Mouse (Mus musculus) CD4-positive, CD25-positive, alpha-beta regulatory T cell, adult 2 months (primary cell): Measurements from ENCODE around the gene Washc4.

Experiments used
- DNase-seq: peaks from one replicate; pipeline ENCODE4 v3.0.0-alpha.2; 2012; ENCODE audit warnings: low read depth, low spot score

Washc4 gene

DNA sequence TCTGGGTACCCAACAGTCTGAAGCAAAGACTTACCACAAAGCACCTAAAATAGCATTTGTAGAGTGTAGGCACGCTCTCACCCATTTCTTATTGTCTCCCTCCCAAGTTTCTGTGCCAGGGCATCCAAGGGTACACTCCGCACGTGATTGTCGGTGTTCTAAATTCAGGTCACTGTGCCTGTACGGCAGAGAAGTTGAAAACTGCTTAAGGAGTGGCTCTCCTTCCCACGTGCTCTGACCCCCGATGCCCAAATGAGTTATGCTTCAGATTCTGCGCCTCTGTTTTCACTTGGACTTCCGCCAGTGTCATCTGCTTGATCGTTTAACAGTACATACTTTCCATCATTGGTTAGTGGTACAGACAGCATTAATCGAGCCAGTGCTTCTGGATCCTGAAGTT lies 57.1 kb downstream of the Washc4 start:
- DNase-seq: no peak

DNA sequence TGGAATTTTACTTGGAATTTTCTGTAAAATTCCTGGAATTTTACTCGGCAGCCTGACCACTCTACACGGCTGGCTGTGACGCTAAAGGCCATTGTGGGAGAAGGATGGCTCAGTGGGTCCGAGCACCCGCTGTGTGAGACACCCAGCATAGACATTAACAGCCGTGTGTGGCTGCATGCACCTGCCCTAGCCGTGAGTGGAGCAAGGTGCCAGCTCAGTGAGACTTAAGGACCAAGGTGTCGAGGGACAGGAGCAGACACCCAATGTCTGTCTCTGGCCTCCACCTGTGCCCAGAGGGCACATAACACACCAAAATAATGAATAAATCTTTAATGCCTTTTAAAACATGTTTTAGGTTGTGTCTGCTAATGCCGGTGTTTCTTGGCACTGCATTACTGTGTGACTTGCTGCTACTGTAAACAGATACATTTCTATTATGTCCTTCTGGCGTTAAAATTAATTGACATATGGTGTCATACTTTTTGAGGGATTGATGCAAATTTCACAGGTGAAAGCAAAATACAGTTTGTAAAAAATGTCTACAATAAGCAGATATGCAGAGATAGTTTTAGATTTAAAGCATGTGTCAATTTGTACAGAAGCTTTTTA lies 60.5 kb downstream of the Washc4 start:
- DNase-seq: no peak

DNA sequence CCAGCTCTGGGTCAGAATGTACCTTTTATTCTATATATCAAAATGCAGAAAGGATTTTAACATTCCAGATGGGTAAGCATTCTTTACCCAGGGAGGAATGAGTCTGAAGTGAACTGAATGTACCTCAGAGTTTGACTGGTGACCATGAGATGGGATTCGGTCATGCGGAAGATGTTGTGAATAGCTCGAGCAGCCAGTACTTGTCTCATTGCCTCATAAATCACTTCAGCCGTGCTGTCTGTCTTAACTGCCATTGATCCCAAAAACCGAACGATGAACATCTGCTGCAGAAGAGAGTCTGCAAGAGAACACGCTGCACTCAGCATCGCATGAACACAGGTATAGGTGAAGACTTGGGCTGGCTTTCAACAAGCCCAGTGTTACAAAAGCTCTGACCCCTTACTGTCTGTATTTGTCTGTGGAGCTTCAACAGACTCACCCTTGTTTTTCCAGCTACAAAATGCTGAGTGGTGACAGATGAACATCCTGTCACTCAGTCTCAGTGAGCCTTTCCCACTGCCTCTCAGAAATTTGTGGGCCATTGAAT lies 62.2 kb downstream of the Washc4 start:
- no peak for DNase-seq

DNA sequence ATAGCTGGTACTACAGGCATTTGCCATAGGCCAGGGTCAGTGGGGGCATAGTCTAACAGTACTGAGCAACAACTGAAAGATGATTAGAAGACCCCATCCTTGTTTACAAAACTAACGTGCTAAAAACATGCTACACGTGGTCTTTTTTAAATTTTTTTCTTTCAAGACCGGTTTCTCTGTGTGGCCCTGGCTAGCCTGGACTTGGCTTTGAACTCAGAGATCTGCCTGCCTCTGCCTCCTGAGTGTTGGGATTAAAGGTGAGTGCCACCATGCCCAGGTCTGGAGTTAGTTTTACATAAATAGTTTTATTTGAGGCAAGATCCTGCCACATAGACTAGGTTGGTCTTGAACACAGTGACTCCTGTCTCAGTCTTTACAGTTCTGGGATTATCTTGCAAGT lies 63.6 kb downstream of the Washc4 start:
- no peak for DNase-seq

DNA sequence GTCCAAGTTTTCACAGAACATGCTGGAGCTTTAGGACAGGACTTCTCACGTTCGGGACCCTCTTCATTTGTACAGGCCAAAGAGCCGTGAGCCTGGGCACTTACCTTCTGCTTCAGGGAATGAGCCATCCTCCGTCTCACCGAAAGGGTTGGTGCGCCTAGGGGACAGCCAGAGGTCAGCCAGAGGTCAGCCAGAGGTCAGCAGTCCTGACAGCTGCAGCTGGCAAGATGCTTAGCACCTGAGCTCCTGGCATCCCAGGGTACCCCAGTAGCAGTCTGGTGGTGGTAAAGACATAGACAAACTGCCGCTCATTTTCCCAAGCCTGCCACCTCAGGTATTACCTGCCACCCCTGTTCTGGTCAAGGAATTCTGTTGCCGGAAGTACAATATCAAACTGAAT lies 65.0 kb downstream of the Washc4 start:
- no peak for DNase-seq

DNA sequence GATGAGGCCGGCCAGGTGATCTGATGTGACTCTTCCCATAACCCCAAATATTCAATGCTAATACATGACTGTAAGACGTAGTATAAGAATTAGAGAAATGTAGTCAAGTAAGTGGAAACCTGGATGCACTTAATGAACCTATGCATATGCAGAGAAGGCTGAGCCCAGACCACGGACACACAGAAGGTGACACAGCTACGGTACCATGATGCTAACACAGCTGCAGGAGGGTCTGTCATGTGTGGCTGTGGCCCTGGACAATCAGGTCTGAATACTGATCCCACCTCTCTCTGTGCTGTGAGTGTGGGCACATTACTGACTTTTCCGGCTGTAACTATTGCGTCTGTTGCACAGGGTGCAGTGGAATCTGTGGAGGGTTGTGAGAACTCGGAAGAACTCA lies 67.0 kb downstream of the Washc4 start:
- no peak for DNase-seq

DNA sequence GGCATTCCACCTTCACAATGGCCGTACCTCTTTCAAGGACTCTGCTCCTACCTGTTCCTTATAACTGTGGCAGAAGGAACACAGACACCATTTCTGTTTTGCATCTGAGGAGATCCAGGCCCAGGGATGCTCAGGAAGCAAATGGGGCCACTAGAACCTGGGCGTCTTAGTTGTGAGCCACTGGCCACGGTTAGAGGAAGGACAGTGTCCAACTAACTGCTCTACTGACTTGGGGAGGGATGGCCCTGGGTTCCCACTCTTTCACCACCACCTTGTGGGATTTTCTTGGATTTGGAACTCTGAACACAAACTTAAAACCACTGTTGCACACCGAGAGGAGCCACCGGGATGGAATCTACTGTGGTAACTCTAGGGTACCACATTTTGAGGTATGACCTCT lies 68.3 kb downstream of the Washc4 start:
- DNase-seq: no peak

DNA sequence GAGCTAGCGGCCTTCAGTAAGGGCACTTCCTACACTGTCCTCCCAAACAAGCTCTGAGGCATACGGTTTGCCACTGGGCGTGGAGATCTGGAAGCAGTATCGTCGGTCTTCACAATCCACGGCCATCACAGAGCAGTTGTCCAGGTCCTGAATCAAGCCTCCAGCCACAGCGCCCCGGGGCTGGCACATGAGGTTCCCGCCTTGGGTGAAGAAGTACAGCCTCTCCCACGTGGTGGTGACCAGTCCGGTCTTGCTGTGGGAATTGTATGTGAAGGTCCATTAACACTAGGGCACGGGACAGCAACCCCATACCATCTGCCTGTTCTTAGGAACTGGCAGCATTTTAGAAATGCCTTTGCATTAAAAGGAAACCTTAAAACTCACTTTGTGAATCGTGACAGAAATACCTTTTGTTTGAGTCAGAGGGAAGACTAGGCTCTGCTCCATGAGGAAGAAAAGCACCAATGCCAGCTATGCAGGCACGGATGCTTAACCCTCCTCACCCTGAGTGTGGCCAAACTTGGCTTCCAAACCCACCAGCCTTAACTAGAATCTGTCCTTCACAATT lies 69.2 kb downstream of the Washc4 start:
- no peak for DNase-seq

DNA sequence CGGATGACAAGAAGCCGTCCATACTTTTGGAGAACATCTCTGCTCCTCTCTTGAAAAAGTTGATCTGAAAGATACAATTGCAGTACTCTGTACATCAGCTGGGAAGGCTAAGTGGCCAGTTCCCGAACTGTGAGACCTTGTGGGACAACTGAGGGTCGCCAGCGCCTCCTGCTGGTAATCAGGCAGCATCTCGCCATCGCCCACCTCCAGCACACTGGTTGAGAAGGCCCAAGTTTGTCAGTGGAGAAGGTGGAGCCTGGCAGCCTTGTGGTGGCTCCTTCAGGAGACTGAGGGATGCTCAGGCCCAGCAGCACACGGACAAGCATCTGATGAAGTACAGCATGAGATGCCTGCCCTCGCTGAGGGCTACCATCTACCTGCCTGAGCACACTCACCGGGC lies 73.8 kb downstream of the Washc4 start:
- DNase-seq: peak; percentile 48

DNA sequence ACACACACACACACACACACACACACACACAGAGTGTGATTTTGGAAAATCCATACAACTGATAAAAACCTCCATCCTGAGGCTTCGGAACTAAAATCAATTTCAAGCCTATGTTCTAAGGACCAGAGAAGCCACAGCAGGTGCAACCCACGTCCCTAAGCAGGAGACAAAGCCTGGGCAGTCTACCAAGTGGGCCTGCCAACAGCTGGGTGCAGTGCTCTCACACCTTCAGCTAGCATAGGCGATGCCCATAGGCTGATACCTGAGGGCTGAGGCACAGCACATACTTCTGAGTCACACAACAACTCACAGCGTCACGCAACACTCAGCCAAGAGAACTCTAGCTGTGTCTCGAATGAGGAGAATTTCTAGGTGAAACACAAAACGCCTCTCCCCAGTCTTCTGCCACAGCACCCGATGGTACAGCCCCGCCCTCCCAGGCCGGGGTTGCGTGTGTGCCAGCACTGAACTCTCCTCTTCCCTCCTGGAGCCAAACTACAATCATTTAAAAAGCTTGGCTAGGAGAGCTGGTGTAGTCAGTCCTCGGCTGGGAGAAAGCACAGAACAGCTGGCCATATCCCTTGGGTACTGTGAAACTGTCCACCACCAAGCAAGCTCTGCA lies 75.4 kb downstream of the Washc4 start:
- no peak for DNase-seq

DNA sequence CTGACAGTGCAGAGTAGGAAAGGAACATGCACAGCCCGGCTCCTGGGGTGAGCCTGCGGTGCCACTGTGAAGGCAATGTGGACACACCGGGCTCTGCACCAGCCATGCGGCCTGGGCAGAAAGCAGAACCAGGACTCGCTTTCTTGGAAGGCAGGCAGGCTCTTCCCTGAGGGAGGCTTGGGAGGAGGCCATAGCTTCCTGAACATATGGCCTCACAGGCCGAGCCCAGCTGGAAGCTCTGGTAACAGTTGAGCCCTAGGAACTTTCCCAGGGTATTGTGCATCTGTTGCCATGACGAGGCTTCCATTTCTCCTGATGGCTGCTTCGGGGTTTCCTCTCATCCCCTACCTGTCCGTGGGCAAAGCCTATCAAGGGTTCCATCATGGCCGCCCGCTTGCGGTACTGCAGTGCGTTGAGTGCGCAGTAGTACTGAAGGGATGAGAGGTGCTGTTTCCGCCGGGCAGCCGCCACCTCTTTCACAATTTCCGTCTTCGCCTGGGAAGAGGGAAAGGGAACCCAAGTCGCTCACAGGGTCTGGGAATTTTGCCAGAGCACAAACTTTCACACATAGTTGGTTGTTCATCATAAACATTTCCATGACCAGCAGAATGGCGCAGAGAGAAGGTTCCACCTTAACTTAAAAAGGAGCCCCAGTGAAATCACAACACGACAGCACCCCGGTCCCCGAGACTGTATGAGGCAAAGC lies 77.0 kb downstream of the Washc4 start:
- no peak for DNase-seq

DNA sequence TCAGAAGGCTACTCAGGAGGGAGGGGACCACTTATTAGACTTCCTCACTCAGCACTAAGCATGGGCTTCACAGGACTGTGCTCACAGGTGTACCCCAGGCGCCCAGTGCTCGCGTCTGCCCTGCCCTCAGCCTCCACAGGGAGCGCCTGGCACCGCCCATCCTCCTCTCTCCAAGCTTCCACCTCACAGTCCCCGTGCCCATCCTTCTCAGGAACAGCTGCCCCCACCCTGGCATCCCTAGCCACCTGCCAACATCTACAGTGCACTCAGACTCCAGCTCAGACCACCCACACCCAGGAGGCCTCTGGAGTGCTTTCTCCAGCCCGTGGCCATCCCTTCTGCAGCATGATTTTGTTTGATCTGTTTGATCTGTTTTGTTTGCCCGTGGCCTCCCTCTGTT lies 80.5 kb downstream of the Washc4 start:
- DNase-seq: no peak

DNA sequence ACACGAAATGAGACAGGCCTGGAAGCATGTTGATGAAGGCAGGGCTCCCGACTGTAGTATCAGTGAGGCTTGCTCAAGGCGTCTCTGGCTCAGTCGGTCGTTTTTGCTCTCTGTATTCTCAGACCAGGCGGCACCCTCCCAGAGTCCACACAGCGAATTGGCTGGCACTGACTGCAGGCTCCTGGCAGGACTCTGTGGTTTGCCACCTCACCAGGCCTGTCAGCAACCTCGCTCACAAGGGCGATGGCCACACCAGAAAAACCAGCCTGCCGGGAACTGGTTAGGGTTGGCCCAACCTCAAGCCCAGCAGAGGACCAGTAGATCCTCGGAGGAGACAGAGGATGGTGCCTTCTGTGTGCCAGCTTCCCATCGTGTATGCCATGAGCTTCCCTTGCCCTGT lies 81.3 kb downstream of the Washc4 start:
- no peak for DNase-seq

DNA sequence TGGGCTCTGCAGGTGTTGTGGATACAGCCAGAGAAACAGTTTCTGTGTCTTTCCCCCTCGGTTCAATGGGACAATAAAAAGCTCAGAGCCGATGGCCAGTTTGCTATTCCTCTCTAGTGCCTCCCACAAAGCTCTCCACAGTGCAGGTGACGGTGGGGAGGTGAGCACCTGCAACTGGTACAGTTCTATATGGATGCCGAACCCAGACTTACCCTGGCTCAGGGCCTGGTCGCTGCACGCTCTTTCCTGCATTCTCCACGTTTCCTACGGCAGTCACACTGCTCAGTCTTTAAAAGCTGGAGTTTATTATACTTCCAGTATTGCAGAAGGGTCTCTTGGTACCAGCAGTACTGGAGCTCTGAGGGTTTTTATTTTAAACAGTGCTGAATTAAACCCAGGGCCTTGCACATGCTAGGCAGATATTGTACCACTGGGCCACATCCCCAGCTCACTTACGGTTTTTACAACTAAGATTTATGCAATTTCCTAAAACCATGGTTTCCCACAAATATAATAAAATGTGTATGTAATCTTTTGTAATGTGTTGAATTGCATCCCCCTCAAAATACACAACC lies 83.6 kb downstream of the Washc4 start:
- DNase-seq: no peak

DNA sequence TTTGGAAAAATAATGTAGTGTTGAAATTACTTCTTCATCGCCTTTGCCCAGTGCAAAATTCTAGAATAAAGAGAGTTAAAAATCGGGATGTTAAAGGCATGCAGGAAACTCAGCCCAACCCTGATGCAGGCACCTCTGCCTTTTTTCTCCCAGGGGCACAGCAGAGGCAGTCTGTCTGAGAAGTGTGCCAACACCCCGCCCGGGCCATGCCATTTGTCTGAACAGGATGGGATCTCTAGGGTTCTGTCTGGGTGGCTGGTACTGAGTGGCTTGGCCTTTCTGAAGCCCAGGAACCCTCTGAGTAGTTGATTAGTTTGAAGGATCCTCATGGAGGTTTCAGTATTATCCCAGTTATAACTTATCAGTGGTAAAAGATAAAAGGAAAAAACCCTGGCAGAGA lies 84.7 kb downstream of the Washc4 start:
- DNase-seq: no peak

DNA sequence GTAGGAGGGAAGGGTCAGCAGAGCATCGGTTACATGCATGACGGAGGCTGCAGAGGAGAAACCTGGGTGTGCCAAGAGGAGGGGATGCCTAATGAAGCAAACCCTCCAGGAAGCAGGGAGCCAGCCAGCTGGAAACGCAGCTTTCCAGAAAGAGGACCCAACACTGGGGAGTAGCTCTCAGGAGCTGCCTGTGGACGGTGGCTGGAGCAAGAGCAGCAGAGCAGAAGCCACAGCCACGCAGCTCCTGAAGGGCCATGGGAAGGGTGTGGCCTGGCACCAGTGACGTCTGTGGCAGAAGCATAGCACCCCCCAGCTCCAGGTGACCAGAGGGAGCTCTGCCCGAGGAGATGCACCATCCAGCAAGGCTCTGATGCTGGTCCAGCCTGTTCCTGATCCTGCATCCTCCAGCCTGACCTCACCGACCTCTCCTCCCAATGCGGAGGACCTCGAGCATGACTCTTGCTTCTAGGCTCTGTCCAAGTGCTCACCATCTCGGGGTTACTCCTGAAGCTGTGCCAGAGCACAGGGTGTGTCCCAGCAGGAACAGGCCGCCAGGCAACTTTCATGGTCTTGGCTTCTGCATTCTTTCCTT lies 85.7 kb downstream of the Washc4 start:
- DNase-seq: no peak

DNA sequence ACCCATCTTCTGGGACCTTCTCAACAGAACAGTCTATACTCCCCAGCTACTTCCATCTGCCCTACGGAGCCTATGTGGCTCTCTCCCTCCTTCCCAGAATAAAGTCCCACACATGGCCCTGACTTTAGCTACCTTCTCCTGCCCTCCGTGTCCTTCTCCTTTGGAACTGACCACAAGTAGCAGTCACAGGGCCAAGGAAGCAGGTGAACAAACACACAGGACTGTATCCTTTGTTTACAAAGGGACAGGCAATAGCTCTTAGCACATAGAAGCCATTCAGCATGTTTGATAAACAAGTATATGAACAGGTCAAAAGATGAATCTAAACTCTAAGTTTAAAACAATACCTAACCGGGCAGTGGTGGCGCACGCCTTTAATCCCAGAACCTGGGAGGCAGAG lies 86.3 kb downstream of the Washc4 start:
- DNase-seq: no peak

DNA sequence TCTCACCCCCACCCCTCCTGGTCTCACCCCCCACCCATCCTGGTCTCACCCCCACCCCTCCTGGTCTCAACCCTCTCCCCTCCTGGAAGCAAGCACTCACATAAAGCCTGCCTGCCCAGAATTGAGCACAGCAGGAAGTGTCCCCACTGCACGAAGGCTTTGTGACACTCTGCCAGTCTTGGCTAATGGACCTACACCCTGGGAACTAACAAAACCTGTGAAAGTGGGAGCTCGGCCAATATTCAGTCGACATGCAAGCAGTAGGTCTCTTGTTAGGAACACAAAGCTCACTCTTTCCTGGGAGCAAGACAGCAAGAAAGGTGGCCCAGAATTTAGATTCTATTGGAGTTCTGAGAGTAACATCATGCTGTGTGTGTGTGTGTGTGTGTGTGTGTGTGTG lies 87.3 kb downstream of the Washc4 start:
- no peak for DNase-seq

DNA sequence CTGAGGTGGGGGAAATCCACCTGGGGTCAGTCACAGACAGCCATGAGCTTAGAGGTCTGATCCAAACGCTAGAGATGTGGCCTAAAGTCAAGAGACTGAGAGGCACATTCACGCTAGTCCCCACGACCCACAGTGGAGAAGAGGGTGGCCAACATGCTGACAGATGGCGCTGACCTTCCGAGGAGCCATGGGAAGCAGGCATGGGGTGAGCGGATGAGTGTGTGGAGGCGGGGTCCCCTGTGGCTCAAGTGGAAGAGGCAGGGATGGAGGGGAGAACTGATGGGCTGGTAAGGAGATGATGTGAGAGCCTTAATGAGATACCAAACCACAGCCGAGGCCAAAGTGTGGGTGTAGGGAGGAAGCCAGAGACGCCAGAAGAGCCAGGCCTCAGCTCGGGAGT lies 88.2 kb downstream of the Washc4 start:
- DNase-seq: no peak

DNA sequence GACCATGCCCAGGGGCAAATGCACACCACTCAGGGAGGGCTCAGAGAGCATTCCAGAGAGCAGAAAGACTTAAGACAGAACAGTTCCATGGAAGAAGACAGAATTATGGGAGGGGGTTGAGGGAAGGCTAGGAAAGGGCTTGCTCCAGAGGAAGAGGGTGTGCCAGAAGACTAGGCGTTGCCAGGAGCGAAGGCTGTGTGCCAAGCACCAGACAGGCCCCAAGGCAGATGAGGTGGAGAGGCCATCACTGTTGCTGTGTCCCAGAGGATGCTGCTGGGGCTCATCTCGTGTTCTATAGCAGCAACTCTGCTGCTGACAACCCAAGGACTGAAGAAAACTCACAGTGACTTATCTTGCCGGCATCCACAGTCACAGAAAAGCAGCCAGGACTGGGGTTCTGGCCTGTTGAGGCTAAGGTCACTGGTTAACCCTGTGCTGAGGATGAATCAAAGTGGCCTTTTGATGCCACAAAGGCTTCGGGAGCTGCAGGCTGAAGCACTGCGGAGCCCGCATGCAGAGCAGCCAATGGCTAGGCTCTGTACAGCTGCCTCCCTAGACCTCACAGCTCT lies 89.3 kb downstream of the Washc4 start:
- no peak for DNase-seq

DNA sequence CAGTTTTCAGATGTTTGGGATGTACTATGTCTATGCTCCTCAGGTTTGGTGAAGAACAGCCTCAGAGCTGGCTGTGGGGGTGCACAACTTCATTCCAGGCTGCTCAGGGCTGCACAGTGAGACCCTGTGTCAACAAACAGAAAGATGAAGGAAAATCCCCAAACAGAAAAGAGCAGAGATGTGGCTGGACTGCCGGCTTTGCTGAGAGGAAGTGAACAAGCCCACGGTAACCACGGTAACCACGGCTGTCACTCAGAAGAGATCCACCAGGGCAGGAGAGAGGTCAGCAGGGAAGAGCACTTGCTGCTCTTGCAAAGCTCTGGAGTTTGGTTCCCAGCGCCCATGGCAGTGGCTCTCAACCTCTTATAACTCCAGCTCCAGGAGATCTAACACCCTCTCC lies 90.9 kb downstream of the Washc4 start:
- peak; percentile 37 for DNase-seq

DNA sequence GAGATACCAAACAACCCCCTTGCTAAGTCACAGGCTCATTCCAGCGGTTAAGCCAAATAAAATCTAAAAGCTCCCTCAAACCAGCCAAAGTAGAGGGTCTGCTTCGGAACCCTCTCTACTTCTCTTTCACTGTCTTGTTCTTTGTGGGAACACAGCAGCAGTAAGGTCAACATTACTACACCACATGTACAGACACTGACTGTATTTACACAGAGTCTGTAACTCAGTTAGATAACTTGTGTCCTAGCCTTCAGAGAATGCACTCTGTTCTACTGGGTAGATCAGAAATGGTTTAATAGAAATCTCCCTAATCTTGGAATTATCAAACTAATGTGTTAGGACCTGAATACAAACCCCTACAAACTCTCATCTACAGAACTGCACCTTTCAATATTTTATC lies 92.6 kb downstream of the Washc4 start:
- no peak for DNase-seq
